Mouse (Mus musculus): ENCODE measurements around the gene B3gat2.

The B3gat2 gene

DNA sequence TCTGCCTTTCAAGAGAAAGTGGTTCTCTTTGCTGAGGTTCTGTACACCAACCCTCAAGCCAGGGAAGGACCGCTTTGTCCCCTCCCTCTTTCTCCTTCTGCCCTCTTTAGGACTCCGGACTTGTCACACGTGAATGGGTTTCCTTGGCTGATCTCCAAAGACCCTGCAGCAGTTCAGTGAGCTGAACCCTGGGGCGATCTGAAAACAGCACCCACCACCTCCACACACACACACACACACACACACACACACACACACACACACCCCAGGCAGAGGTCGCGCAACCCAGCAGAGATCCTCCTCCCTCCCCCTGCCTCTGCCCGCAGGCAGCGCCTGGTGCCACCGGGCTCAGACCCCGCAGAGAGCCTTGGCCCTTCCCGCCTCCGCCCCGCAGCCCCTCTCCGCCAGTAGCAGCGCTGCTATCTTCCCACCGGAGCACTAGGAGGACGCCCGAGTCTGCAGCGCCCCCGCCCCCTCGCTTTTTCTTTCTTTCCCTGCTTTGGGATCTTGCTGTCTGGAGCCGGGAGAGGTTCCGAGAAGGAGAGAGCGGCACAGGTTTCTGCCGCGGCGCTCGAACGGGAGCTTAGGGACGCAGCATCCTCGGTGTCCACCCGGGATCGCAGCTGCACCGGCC is at the start of gene B3gat2:
Gene B3gat2, plus strand, starts transcription at position 252 of the 634 bp plus-strand sequence.
- DNase-seq (ENCODE audit: low spot score), result no peak

GRCm38 (mm10) chr1:23720326-23720725 is 41.2 kb upstream of the B3gat2 start:
- DNase-seq (ENCODE audit: low spot score), result no peak

- DNase-seq (ENCODE audit: low spot score), result no peak
Measured at GRCm38 (mm10) chr1:23721036-23721435, 40.5 kb upstream of the B3gat2 start.

DNA sequence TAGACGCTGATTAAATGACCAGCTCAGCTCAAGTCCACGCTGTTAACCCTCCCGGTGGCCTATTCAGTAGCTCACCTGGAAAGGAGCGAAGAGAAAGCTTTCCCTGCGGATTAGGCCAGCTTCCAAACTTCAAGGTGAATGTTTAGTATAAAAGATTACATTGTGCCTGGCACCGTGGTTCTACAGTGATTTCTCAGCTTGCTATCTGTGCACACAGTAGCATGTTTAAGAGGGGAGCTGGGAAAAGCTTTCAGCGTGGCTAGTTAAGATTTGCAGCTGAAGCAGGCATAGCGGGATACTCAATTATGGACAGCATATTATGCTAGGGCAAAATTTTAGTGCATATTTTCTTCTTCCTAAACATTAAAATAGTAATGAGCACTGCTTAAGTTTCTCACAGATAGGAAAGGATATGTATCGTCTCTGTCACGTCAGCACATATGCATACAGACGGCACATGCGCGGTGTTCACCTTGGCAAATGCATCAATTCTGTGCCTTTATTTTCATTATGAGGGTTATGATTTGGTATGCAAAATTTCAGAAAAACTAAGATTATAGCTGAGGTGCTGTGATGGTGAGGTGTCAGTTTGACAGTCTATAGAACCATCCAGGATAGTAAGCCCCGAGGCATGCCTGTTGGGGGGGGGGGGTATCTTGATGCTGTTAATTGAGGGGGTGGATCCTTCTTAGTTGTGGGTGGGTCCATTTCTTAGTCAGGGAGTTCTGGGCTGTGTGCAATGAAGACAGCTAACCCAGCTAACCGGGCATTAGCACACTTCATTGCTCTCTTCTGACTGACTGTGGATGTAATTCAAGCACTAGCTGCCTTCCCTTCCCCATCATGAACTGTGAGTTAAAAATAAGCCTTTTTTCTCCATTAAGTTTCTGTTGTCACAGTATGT is 38.8 kb upstream of the B3gat2 start:
- no peak for DNase-seq (ENCODE audit: low spot score)

DNA sequence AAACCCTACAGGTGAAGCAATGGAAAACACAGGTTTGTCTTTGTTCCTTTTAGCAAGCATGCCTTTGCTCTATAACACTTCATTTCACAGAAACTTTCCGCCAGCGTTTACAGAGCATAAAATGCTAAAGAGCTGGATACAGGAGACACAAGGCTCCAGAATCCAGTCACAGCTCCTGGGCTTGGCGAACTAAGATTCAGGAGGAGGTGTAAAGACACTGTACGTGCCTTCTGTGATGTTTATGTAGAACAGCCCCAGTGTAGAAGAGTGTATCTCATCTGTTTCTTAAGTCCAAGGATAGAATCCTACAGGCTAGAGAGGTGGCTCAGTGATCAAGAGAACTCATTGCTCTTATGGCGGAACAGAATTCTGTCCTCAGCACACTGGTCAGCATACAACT is 30.2 kb upstream of the B3gat2 start:
- no peak for DNase-seq (ENCODE audit: low spot score)

DNA sequence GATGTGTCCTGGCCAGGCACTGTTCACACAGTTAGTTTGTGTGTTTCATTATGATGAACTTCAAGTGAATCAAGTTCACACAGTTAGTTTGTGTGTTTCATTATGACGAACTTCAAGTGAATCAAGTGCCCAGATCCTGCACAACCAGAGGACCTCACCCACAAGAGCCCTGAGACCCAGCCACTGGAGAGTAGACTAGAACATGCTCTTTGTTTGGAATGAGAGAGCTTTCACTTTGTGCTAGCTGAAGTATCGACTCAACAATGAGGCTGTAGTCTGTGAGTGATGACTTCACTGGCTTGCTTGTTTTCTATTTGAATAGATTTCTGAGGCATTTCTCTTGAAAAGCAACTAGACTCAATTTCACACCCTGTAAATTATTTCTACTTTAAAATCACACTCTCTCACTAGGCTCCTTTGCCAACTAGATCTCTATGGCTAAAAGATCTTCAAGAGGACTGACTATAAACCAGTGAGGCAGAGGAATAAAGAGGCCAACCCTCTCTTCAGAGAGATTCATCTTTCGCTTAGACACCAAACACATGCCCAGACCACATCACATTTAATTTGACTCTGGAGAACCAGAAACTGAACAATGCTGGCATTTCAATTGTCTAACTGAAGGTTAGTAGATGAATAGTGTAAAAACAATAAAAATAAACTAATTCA is 10.6 kb upstream of the B3gat2 start:
- DNase-seq (ENCODE audit: low spot score), result no peak

DNA sequence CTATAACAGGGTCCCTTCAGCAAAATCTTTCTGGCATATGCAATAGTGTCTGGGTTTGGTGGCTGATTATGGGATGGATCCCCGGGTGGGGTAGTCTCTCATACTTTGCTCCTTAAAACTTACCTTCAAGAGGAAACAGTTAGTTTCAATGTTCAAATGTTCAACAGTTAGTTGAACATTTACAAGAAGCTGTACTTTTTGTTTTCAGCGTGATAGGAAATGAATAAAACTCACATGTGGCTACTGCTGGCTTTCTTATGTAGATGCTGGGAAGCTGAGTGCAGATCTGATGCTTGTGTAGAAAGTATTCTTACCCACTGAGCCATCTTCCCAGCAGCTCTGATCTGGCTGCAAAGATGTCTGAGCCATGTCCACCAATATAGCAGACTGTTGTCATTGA is 8.5 kb upstream of the B3gat2 start:
- no peak for DNase-seq (ENCODE audit: low spot score)

- DNase-seq (ENCODE audit: low spot score), result no peak
Measured at GRCm38 (mm10) chr1:23753591-23753990, 8.0 kb upstream of the B3gat2 start.

GRCm38 (mm10) chr1:23754340-23754739 is 7.2 kb upstream of the B3gat2 start:
- DNase-seq (ENCODE audit: low spot score), result no peak

- DNase-seq (ENCODE audit: low spot score), result no peak
Measured at GRCm38 (mm10) chr1:23754967-23755366, 6.6 kb upstream of the B3gat2 start.

GRCm38 (mm10) chr1:23762136-23762687 is 659 bp downstream of the B3gat2 start:
- DNase-seq (ENCODE audit: low spot score), result no peak

DNA sequence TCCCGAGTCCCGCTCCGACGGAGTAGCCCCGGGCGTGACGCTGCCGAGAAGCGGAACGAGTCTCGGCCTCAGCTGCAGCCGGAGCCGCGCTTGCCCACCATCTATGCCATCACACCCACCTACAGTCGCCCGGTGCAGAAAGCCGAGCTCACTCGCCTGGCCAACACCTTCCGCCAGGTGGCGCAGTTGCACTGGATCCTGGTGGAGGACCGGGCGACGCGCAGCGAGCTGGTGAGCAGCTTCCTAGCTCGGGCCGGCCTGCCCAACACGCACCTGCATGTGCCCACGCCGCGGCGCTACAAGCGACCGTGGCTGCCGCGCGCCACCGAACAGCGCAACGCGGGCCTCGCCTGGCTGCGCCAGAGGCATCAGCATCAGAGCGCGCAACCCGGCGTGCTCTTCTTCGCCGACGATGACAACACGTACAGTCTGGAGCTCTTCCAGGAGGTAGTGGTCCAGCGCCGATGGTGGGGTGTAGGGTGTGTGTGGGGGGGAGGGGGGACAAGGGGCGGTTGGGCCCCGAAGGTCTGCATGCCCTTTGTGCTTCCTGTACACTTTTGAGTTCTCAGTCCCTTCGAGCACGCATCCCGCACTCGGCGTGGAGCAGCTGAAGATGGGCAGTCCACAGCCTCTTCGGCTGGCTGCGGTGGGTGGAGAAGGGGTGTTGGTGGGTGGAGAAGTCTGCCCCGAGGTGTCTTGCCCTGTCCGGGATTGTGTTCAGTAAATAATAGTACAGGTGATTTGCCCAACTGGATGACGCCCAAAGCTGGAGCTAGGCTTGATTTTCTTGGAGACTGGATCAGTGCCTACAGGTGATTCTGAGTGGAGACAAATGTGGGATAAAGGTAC is 1.5 kb downstream of the B3gat2 start:
- DNase-seq (ENCODE audit: low spot score), result peak; percentile 67

DNA sequence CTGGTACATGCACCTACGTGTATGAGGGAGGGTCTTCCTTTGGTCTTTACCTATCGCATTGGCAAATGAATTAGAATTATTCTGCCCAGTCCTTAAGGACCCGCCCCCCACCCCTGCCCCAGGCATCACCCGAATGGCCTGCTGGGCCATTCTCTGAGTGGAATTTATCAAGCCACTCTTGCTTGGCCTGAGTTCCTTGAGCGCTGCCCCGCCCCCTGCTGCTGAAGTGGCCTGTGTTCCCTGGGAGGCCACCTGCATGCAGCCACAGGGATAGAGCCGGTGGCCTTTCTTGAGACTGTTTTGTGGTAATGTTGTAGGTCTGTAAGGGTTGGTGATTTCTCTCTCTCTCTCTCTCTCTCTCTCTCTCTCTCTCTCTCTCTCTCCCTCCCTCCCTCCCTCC is 2.2 kb downstream of the B3gat2 start:
- DNase-seq (ENCODE audit: low spot score), result no peak

DNA sequence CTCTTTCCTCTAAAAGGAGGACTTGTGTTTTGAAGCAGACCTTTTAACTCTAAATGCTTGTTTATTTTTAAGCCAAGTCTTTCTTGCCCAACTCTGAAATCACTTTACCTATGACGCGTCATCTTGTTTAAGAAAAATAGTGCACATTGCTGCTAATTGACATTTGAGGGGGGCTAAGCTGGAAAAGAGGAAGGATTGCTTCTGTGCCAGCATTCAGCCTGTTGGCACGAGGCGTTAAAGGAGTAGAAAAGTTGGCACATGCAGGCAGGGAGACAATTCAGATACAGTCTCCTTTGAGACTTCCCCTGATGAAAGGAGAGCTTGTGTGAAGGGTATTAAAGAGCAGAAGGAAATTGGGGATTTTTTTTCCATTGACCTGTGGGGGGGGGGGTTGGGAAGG is 3.2 kb downstream of the B3gat2 start:
- no peak for DNase-seq (ENCODE audit: low spot score)

DNA sequence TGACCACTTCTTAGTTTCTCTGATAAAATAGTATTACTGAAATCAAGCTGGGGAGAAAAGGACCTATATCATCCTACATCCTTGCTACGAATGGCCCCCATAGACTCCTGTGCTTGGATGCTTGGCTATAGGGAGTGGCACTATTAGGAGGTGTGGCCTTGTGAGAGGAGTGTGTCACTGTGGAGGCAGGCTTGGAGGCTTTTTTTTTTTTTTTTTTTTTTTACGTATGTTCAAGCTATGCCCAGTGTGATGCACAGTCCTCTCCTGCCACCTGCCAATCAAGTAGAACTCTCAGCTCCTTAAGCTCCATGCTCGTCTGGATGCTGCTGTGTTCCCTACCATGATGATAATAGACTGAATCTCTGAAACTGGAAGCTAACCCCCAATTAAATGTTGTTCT is 11.5 kb downstream of the B3gat2 start:
- DNase-seq (ENCODE audit: low spot score), result no peak

DNA sequence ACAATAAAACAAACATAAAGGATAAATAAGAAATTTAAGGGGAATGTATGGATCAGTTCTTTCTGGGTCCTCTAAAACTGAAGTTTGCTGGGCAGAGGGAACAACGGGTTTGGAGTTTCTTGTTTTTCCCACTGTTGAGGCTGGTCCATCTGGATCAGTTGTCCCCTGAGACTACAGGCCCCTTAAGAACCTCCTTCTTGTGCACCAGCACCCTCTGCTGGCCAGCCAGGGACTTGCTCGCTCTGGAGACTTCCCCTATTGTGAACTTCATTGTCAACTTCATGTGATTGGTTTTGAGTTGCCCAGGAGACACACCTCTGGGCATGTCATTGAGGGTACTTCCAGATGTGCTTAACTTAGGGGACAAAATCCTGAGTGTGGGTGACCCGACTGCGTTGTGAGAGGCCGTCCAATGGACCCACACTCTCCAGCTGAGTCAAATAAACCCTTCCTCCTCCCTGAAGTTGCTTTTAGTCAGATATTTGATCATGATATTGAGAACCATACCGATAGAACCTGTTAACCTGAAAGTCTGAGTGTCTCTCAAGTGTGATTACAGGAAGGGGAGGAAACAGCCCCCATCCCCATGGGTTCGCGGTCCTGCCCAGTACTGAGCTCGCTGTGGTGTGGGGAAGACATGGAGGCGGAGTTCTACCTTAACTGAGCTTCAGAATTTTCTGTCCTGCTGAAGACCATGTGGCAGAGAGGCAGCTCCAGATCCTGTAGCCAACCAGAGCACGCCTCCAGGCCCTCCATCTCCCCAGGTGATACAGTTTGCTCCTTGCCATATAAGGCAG is 31.4 kb downstream of the B3gat2 start:
- peak; percentile 5 for DNase-seq (ENCODE audit: low spot score)

- DNase-seq (ENCODE audit: low spot score), result no peak
Measured at GRCm38 (mm10) chr1:23798306-23798705, 36.8 kb downstream of the B3gat2 start.

DNA sequence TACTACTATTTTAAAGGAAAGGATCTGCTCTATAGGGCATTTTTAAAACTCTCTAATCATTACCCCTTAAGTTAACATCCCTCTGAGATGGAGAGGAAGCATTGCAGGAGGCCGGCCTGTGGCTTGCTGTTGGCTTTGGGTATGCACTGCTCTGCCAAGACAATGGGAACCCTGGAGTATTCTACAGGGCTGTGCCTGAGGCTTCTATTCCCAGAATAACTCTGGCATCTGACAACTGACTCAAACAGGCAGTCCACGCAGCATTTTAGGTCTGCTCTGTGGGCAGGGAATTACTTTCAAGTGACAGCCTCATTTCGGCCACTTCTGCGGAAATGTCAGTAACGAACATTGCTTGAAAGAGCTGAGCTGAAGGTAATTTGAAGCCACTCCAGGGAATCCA is 60.1 kb downstream of the B3gat2 start:
- no peak for DNase-seq (ENCODE audit: low spot score)

GRCm38 (mm10) chr1:23826887-23827758 is 65.6 kb downstream of the B3gat2 start:
- DNase-seq (ENCODE audit: low spot score), result no peak

GRCm38 (mm10) chr1:23834246-23834645 is 72.7 kb downstream of the B3gat2 start:
- DNase-seq (ENCODE audit: low spot score), result no peak

Measured in ovary, adult 18-20 months (tissue).